Mouse (Mus musculus) 416B (cell line): Measurements from ENCODE around the gene Grb2.
A peak's percentile ranks its signal among the peaks of the same experiment; 100 is the strongest.

ENCODE experiments used
- DNase-seq: peaks from one replicate; pipeline ENCODE4 v3.0.0; 2011; ENCODE audit warnings: low read depth

The Grb2 gene

DNA sequence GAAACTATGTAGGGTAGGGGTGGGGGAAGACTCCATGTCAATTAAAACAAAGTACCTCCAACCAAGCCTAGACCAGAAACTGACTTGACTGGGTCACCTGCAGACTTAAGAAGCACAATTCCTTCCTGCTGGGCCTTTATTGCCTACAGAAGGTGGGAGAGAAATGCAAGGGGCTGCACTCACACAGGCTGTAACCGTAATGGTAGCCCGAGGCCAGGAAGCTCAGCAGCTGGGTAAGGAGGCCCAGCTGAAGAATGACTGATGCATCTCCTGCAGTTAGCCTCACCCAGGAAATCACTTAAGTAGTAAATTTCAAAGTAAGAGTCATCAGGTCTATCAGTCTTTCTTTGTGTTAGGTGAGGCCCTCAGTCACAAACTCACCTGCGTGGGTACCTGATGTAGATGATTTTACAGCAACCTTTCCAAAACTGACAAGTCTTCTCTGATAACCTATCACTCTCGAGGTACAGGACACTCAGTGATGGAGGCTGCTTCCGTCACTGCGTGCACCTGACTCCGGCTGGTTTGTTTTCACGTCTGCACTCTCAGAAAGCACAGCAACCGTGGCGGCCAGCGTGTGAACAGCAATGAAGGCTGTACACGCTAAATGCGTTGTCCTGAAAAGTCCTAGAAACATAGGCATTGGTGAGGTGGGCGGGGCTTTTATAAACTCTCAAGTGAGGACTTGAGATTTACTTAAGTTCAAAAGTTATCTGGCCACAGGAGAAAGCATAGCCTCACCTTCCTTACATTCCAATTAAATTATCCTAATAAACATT, 19.1 kb downstream of the Grb2 start:
- DNase-seq: no peak

DNA sequence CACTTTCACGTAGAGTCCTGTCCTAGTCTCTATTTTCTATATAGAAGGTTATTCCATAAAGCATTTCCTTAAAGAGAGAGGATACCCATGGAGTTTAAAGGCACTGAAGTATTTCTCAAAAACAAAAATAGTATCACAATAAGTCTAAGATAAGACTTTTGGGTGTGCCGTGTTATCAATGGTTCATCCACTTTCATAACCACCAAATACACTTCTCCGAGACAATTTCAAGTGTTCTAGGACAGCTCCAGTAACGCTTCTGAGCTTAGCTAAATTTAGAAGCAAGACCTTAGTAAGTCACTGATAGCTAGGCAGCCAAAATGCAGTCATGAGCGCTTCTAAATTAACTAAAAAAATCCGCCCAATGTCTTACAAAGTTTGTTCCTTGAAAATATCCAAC, 22.0 kb downstream of the Grb2 start:
- DNase-seq: no peak

- no peak for DNase-seq
These were observed 22.4 kb downstream of the Grb2 start for GRCm38 (mm10) chr11:115685954-115686353.

- DNase-seq: no peak
These were observed 23.5 kb downstream of the Grb2 start for GRCm38 (mm10) chr11:115684877-115685276.

DNA sequence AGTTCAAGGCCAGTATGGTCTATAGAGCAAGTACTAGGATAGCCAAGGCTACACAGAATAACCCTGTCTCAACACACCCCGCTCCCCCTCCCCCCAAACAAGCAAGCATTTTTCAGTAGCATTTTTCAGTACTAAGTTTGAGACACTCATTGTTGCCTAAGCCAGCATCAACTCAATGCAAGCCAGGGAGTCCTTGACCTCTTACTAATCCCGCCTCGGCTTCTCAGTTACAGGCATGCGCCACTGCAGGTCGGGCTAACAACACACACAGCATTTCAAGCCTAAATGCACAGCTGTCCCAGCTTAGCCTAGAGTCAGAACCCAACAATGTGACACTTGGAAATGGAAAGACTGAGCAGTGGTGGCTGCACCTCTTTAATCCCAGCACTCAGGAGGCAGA, 25.1 kb downstream of the Grb2 start:
- no peak for DNase-seq

GRCm38 (mm10) chr11:115682411-115682810, 26.0 kb downstream of the Grb2 start:
- DNase-seq: no peak

GRCm38 (mm10) chr11:115679554-115680238, 28.7 kb downstream of the Grb2 start:
- no peak for DNase-seq

- DNase-seq: no peak
These were observed 29.5 kb downstream of the Grb2 start for GRCm38 (mm10) chr11:115678861-115679260.

DNA sequence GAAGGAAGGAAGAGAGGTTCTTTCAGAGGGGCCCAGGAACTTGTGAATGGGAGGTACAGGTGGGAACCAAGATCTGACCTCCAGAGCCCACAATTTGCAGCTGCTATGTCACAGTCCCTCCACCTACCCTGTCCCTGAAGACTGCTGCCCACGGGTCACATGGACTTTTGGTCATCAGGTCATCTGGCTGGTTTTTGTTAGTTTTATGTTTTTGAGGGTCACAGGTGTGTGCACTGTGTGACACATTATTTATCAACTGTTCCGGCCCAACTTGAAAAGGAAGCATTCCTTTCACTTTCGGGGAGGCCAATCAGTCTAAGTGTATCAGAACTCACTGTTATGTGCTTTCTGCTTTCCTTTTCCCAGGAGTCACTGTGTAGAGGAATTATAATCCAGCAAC, 30.9 kb downstream of the Grb2 start:
- no peak for DNase-seq

DNA sequence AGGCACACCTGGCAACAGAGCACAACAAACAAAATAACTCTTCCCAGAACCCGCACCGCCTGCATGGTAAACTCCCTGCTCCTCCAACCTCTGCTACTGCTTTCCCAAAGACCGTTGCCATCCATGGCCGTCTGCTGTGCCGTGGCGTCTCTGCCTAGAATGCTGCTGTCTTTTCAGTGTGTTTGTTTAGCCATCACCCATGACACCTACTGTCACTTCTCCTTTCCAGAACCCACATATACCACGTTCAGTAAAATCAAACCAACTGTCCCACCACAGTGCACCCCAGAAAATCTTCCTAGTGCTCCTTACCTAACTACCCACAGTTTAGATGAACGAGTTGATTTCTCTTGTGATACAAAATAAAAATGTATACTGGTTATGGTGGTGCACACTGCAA, 31.7 kb downstream of the Grb2 start:
- no peak for DNase-seq

DNA sequence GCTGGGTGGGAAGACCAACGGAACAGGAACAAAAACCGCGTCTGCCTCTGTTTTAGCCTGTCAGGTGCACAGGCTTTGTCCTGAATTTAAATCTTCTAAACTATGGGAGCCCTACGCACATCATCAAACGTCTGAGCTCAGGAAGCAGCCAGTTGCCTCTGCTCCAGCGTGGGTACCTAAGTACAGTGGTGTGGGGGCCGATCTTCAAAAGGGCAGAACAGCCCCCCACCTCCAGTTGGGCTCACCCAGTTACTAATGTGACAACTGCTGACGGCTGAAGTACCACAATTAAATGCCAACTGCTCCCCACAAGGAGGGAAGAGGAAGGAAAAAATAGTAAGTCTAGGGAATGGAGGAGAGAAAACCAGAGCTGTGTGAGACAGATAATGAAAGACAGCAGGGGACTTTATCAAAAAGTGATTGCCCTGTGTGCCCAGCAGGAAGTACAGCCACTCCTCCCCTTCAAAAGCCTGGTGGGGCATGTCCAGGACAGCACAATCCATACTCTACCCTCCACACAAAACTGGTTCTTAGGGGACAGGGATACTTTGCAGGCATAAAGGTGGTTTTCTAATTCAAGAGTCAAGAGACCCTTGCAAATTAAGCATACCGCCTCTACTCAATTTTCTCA, 34.0 kb downstream of the Grb2 start:
- no peak for DNase-seq

DNA sequence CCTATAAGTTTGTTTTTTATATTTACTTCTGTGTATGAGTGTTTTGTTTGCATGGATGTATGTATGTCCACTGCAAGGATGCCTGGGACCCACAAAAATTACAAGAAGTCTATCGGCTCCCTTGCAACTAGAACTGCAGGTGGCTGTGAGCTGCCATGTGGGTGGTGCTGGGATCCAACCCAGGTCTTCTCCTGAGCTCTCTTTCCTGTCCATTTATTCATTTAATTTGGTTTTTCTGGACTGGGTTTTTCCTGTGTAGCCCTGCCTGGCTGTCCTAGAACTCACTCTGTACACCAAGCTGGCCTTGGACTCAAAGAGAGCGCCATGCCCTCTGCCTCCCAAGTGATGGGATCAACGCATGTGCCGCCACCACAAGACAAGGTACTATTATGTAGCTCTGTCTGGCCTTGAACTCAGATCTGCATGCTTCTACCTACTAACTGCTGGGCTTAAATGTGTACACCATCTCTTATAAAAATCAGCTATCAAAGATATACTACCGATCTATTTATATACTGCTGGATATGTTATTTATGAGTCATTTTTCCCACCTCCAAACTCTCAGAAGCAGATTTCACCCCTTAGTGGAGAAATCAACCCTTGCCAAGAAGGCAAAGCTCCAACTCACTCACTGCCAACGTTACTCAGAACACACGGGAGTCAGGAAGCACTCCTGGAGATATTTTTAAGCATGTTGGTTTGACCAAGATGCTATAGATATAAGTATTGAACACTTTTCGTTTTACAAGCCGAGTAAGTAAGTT, 34.7 kb downstream of the Grb2 start:
- peak; percentile 50 for DNase-seq

DNA sequence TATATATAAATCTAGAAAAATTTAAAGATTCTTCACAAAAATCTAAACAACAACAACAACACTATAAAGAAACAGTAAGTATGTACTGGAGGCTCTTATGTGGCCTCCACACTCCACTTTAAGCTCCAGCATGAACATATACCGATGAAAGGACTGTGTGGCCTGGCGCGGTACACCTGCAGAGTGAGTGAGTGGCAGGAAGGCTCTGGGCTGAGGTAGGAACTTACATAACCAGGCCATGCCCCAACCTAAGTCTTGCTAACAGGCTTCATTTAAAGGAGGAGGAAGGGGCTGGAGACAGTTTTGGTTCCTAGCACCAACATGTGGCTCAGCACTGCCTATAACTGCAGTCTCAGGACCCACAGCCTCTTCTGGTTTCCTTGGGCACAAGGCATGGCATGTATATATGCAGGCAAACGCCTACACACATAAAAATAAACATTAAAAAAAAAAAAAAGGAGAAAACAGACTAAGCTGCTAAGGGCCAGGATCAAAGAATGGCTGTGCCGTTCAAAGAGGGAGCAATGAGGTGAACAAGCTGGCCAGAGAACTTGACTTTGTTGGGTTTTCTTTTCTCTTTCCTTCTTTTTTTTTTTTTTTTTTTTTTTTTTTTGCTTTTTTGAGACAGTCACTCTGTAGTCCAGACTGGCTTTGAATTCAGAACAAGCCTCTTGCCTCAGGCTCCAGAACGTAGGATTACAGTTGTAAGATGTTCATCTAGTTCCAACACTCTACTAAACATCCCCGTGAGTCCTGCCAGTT, 36.0 kb downstream of the Grb2 start:
- no peak for DNase-seq

GRCm38 (mm10) chr11:115670451-115671050, 37.8 kb downstream of the Grb2 start:
- no peak for DNase-seq

DNA sequence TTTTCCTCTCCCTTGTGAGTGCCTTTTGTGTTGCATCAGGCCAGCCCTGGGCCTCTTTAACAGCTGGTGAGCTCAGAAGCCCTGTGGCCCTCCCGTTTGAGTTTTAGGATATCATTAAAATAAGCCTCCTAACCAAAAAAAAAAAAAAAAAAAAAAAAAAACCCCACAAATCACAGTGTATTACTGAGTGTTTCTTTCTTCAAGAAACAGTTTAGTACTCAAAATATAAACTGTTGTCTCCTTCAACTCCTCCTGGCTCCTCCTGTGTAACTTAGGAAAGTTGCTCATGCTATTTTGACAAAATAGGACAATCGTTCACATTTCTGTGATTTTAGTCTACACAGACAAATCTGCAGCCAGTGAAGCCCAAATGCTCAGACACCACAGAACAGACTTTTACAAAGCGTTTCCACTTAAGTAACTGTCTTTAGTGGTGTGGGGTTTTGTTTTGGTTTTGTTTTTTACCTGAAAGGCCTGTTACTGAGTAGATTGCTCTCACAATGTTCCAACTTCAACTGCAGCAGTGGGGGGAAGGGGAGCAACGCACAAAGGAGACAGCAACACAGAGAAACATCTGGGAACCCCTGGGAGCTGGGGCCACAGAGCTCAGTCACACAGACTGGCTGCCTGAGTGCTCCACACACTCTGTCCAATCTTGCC, 44.6 kb downstream of the Grb2 start:
- DNase-seq: no peak

DNA sequence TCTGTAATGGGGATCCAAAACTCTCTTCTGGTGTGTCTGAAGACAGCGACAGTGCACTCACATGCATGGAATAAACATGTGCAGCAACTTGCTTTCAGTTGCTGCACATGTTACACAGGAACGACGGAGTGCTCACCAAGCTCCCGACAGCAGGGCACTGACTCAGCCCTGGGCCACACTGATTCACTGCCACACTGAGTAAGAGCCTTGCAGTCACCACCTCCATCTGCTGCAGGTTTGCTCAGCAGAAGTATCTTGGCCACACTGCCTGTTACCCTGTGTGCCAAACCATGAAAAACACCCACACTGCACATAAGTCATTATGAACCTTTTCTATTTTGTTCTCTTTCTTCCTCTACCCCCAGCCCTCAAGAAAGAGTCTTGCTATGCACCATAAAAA, 48.0 kb downstream of the Grb2 start:
- DNase-seq: peak; percentile 69

- DNase-seq: peak; percentile 62
These were observed 49.9 kb downstream of the Grb2 start for GRCm38 (mm10) chr11:115658521-115658920.

DNA sequence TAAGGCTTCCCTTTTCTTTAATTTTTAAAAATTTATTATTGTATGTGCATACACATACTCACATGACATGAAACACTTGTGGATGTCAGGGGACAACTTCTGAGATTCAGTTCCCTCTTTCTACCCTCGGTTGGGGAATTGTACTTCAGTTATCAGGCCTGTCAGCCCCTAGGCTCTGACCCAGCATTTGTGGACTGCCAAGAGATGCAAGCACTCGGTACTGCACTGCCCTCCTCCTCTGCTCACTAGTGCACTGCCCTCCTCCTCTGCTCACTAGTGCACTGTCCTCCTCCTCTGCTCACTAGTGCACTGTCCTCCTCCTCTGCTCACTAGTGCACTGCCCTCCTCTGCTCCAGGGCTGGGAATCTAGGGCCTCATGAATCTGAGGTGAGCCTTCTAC, 54.3 kb downstream of the Grb2 start:
- no peak for DNase-seq

DNA sequence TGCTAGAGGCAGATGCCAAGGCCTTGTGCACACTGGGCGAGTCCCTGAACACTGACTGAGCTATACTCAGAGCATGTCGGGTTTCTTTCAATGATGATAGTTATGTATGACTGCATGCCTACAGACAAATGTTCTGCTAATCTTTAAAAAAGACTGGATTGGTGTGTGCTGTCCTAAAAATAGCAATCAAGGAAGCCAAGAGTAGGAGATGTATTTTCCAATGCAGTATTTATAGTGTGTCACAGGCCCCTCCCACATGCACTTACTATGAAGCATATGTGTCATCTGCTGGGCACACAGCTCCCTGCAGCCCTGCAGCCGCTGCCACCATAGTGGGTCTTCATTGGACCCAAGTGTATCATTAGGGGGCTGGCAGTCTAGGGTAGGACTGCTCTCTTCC, 55.2 kb downstream of the Grb2 start:
- no peak for DNase-seq

GRCm38 (mm10) chr11:115651680-115652079, 56.7 kb downstream of the Grb2 start:
- no peak for DNase-seq

- no peak for DNase-seq
These were observed 58.7 kb downstream of the Grb2 start for GRCm38 (mm10) chr11:115649706-115650105.
